Mouse (Mus musculus): ENCODE results near the gene Josd2. TPM values are rescaled to one million over a fixed set of nuclear protein-coding genes. Genes with fewer than 3 reads are reported as not detected.

Gene Josd2
- polyA plus RNA-seq, 1 experiment = 233 TPM

- Histone ChIP-seq H3ac (ENCODE audit: control insufficient read depth, insufficient read length) (no peak overlapping the region), H3K4me3 (no peak overlapping the region), H3K79me2 (ENCODE audit: control insufficient read depth, insufficient read depth) (no peaks in the 10 kb centered on the region), H3K4me2 (ENCODE audit: low read depth) (no peak overlapping the region), H3K36me3 (ENCODE audit: control insufficient read depth, insufficient read depth) (no peaks in the 10 kb centered on the region), H3K27me3 (ENCODE audit: control insufficient read depth, insufficient read depth, insufficient read length) (peaks cover 48% of the 10 kb centered on the region)
- TF ChIP-seq TCF12 (IDR thresholded peaks at IDR 0.05; ENCODE audit: insufficient read depth, poor library complexity, severe bottlenecking) (no peak), MAX (IDR thresholded peaks at IDR 0.05; ENCODE audit: low read depth) (no peak)
These were observed 39.7 kb downstream of the Josd2 start for GRCm38 (mm10) chr7:44507491-44507890.

- Histone ChIP-seq H3K4me3 (no peak overlapping the region), H3ac (ENCODE audit: control insufficient read depth, insufficient read length) (no peak overlapping the region), H3K79me2 (ENCODE audit: control insufficient read depth, insufficient read depth) (no peaks in the 10 kb centered on the region), H3K27me3 (ENCODE audit: control insufficient read depth, insufficient read depth, insufficient read length) (peaks cover 25% of the 10 kb centered on the region), H3K4me2 (ENCODE audit: low read depth) (no peak overlapping the region), H3K36me3 (ENCODE audit: control insufficient read depth, insufficient read depth) (no peaks in the 10 kb centered on the region)
- no peak for TF ChIP-seq TCF12 (IDR thresholded peaks at IDR 0.05; ENCODE audit: insufficient read depth, poor library complexity, severe bottlenecking)
- TF ChIP-seq POLR2A (IDR thresholded peaks at IDR 0.05; ENCODE audit: insufficient read length, low read depth) = no peak
- TF ChIP-seq E2F4 (IDR thresholded peaks at IDR 0.05; ENCODE audit: insufficient read depth) = no peak
- TF ChIP-seq TCF3 (IDR thresholded peaks at IDR 0.05; ENCODE audit: insufficient read length, low read depth) = no peak
- no peak for TF ChIP-seq USF1 (IDR thresholded peaks at IDR 0.05; ENCODE audit: low read depth)
- no peak for TF ChIP-seq MYOD1 (IDR thresholded peaks at IDR 0.05; ENCODE audit: control insufficient read depth in 1 of 3, insufficient read length in 2 of 3, low read depth in 2 of 3)
- TF ChIP-seq SRF (IDR thresholded peaks at IDR 0.05; ENCODE audit: control insufficient read depth, insufficient read length, low read depth) = no peak
- TF ChIP-seq REST (IDR thresholded peaks at IDR 0.05; ENCODE audit: insufficient read depth, insufficient read length) = no peak
- TF ChIP-seq POLR2AphosphoS2 (IDR thresholded peaks at IDR 0.05; ENCODE audit: insufficient read length, low read depth) = no peak
- no peak for TF ChIP-seq CEBPB (IDR thresholded peaks at IDR 0.05; ENCODE audit: insufficient read depth, poor library complexity, severe bottlenecking)
- no peak for TF ChIP-seq MAX (IDR thresholded peaks at IDR 0.05; ENCODE audit: low read depth)
- TF ChIP-seq MYOG (IDR thresholded peaks at IDR 0.05; ENCODE audit: control insufficient read depth in 1 of 3, insufficient read depth in 1 of 3, insufficient read length in 2 of 3, low read depth in 2 of 3) = no peak
These were observed 51.6 kb downstream of the Josd2 start for GRCm38 (mm10) chr7:44519240-44519913.

DNA sequence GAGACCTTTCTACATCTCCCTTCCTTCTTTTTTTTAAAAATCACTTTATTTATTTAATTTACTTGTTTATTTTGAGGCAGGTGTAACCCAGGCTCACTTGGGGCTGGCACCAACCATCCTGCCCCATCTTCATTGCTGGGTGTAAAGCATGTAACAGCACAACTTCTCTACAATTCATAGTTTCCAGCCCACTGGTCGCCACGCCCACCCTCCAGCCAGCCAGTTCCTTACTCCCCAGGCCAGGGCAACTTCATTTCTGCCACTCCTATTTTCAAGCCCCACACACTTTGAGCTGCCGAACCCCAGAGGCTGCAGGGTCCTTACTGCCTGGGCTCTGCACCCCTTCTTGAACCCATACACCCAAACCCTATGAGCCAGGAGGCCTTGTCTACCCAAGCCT lies 53.2 kb downstream of the Josd2 start:
- no peak overlapping the region for H3ac ChIP-seq (ENCODE audit: control insufficient read depth, insufficient read length)
- no peak overlapping the region for H3K4me3 ChIP-seq
- no peaks in the 10 kb centered on the region for H3K79me2 ChIP-seq (ENCODE audit: control insufficient read depth, insufficient read depth)

More for the DNA sequence above, 53.2 kb downstream of the Josd2 start:
- Histone ChIP-seq H3K36me3 (ENCODE audit: control insufficient read depth, insufficient read depth) (no peaks in the 10 kb centered on the region), H3K4me2 (ENCODE audit: low read depth) (no peak overlapping the region), H3K27me3 (ENCODE audit: control insufficient read depth, insufficient read depth, insufficient read length) (peaks cover 12% of the 10 kb centered on the region)
- TF ChIP-seq USF1 (IDR thresholded peaks at IDR 0.05; ENCODE audit: low read depth) (no peak), E2F4 (IDR thresholded peaks at IDR 0.05; ENCODE audit: insufficient read depth) (no peak), MYOG (IDR thresholded peaks at IDR 0.05; ENCODE audit: control insufficient read depth in 1 of 3, insufficient read depth in 1 of 3, insufficient read length in 2 of 3, low read depth in 2 of 3) (no peak), CEBPB (IDR thresholded peaks at IDR 0.05; ENCODE audit: insufficient read depth, poor library complexity, severe bottlenecking) (no peak), MYOD1 (IDR thresholded peaks at IDR 0.05; ENCODE audit: control insufficient read depth in 1 of 3, insufficient read length in 2 of 3, low read depth in 2 of 3) (no peak), TCF12 (IDR thresholded peaks at IDR 0.05; ENCODE audit: insufficient read depth, poor library complexity, severe bottlenecking) (no peak), MAX (IDR thresholded peaks at IDR 0.05; ENCODE audit: low read depth) (no peak), SRF (IDR thresholded peaks at IDR 0.05; ENCODE audit: control insufficient read depth, insufficient read length, low read depth) (no peak)

Other genes starting within 250 kb of the Josd2 start
- not detected for gene Klk1, start 242.6 kb upstream of the Josd2 start, polyA plus RNA-seq (2012; fragmentation: generic; extraction: Trizol)
- not detected for gene Gm36864, start 231.8 kb upstream of the Josd2 start, polyA plus RNA-seq (2012; fragmentation: generic; extraction: Trizol)
- gene 1700028J19Rik, start 221.3 kb upstream of the Josd2 start, polyA plus RNA-seq (2012; fragmentation: generic; extraction: Trizol) = 0.62 TPM
- 40.9 TPM for gene 2410002F23Rik, start 221.3 kb upstream of the Josd2 start, polyA plus RNA-seq (2012; fragmentation: generic; extraction: Trizol)
- 0.06 TPM for gene Acp4, start 210.6 kb upstream of the Josd2 start, polyA plus RNA-seq (2012; fragmentation: generic; extraction: Trizol)
- not detected for gene Gm15517, start 206.5 kb upstream of the Josd2 start, polyA plus RNA-seq (2012; fragmentation: generic; extraction: Trizol)
- 0.60 TPM for gene Clec11a, start 161.1 kb upstream of the Josd2 start, polyA plus RNA-seq (2012; fragmentation: generic; extraction: Trizol)
- gene Shank1, start 157.7 kb upstream of the Josd2 start, polyA plus RNA-seq (2012; fragmentation: generic; extraction: Trizol) = 0.10 TPM
- gene Syt3, start 83.9 kb upstream of the Josd2 start, polyA plus RNA-seq (2012; fragmentation: generic; extraction: Trizol) = not detected
- not detected for gene 1700008O03Rik, start 82.2 kb upstream of the Josd2 start, polyA plus RNA-seq (2012; fragmentation: generic; extraction: Trizol)
- not detected for gene Lrrc4b, start 39.0 kb upstream of the Josd2 start, polyA plus RNA-seq (2012; fragmentation: generic; extraction: Trizol)
- not detected for gene Aspdh, start 2.6 kb upstream of the Josd2 start, polyA plus RNA-seq (2012; fragmentation: generic; extraction: Trizol)
- 98.2 TPM for gene Emc10, start 28.5 kb downstream of the Josd2 start, polyA plus RNA-seq (2012; fragmentation: generic; extraction: Trizol)
- 1.7 TPM for gene Fam71e1, start 28.6 kb downstream of the Josd2 start, polyA plus RNA-seq (2012; fragmentation: generic; extraction: Trizol)
- gene Mybpc2, start 56.7 kb downstream of the Josd2 start, polyA plus RNA-seq (2012; fragmentation: generic; extraction: Trizol) = 4.7 TPM
- 0.05 TPM for gene Spib, start 64.1 kb downstream of the Josd2 start, polyA plus RNA-seq (2012; fragmentation: generic; extraction: Trizol)
- 23.9 TPM for gene Pold1, start 80.9 kb downstream of the Josd2 start, polyA plus RNA-seq (2012; fragmentation: generic; extraction: Trizol)
- gene Nr1h2, start 86.0 kb downstream of the Josd2 start, polyA plus RNA-seq (2012; fragmentation: generic; extraction: Trizol) = 94.7 TPM
- gene Napsa, start 104.4 kb downstream of the Josd2 start, polyA plus RNA-seq (2012; fragmentation: generic; extraction: Trizol) = not detected
- 0.92 TPM for gene Kcnc3, start 122.7 kb downstream of the Josd2 start, polyA plus RNA-seq (2012; fragmentation: generic; extraction: Trizol)
- gene Myh14, start 202.9 kb downstream of the Josd2 start, polyA plus RNA-seq (2012; fragmentation: generic; extraction: Trizol) = 0.17 TPM
- not detected for gene Izumo2, start 240.8 kb downstream of the Josd2 start, polyA plus RNA-seq (2012; fragmentation: generic; extraction: Trizol)

Measured in myocyte (in vitro differentiated cells).